Mouse (Mus musculus): ENCODE data around the gene Dhx40. TPM values are rescaled to one million over a fixed set of nuclear protein-coding genes. Genes with fewer than 3 reads are reported as not detected.
"Not testable (repeated sequence)": the region's sequence is repeated elsewhere in the genome, so short reads cannot be mapped to it uniquely, and the experiment has no call there.

Gene Dhx40
- total and polyA plus RNA-seq, 2 experiments: 3.4 to 28.9 TPM

DNA sequence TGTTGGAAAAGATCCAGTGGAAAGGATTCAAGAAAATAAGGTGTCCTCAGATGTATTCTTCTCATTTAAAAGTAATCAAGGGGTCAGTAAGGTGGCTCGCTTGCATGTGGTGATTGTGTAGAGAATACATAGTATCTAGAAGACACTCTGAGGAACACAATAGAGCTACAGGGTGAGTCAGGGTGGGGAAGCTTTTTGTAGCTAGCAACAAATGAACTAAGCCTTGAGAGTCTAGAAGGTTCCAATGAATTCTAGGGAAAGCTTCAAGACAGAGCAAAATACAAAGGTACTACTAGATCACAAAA lies 3.7 kb upstream of the Dhx40 start:
- no peak for DNase-seq (ENCODE audit: extremely low read depth, low read depth, low spot score)
- Histone ChIP-seq H3K4me1 (ENCODE audit: control insufficient read depth, insufficient read depth, low read length) (peaks cover 2% of the 10 kb centered on the region; the same call in 1 of the 2 replicates), H3K4me3 (ENCODE audit: insufficient read depth, low read depth, low read length) (no peak overlapping the region), H3K9ac (ENCODE audit: low read depth, low read length) (no peak overlapping the region), H3K27ac (replicated peaks; ENCODE audit: insufficient read depth, low read depth, low read length) (no peak overlapping the region), H3K36me3 (ENCODE audit: control insufficient read depth, insufficient read depth, low read length) (peaks cover 2% of the 10 kb centered on the region; the same call in 1 of the 2 replicates), H3K27me3 (ENCODE audit: control insufficient read depth, insufficient read depth, low read length) (no peaks in the 10 kb centered on the region), H3K79me2 (ENCODE audit: control insufficient read depth, insufficient read depth, low read length) (no peaks in the 10 kb centered on the region)
- WGBS: 94% methylated on average over 1 of the region's 1 CpGs
- TF ChIP-seq CTCF (IDR thresholded peaks at IDR 0.05; ENCODE audit: low read depth, low read length): no peak
- TF ChIP-seq POLR2A (IDR thresholded peaks at IDR 0.05; ENCODE audit: extremely low read depth, insufficient read depth, low read length): no peak

DNA sequence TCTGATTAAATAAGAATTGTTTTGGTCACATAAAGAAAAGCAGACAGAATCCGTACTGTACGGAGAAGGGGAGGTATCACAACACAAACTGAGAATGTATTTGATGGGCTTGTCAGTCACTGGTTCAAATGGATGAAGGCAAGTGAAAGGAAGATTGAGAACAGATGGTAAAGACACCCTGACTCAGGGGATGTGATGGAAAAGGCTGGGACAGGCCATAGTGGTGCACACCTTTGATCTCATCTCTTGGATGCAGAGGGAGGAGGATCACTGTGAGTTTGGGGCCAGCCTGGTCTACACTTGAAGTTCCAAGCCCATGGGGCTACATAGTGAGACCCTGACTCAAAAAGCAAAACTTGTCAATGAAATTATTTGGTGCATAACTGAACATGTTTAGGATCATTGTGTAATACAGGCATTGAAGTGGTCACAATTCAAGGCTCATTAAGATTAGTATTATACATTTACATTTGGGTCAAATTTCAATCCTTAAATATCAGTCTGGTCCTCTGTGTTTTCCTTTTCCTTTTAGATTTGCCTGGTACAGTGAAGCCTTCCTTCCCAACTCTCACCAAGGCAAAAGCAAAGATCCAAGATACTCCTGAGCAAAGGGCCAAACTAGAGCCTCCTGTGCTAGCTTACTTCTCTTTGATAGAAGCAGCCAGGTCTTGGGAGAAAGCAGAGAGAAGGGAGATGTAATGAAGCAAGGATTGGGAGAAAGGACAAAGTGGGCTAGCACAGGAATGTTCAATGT lies 3.2 kb upstream of the Dhx40 start:
- TF ChIP-seq POLR2A (IDR thresholded peaks at IDR 0.05; ENCODE audit: extremely low read depth, insufficient read depth, low read length) (no peak), CTCF (IDR thresholded peaks at IDR 0.05; ENCODE audit: low read depth, low read length) (no peak)
- WGBS: 96% methylated on average over 2 of the region's 2 CpGs
- Histone ChIP-seq H3K27ac (replicated peaks; ENCODE audit: insufficient read depth, low read depth, low read length) (no peak overlapping the region), H3K27me3 (ENCODE audit: control insufficient read depth, insufficient read depth, low read length) (no peaks in the 10 kb centered on the region), H3K36me3 (ENCODE audit: control insufficient read depth, insufficient read depth, low read length) (peaks cover 2% of the 10 kb centered on the region; the same call in 1 of the 2 replicates), H3K4me1 (ENCODE audit: control insufficient read depth, insufficient read depth, low read length) (peaks cover 2% of the 10 kb centered on the region; the same call in 1 of the 2 replicates), H3K79me2 (ENCODE audit: control insufficient read depth, insufficient read depth, low read length) (no peaks in the 10 kb centered on the region), H3K9ac (ENCODE audit: low read depth, low read length) (no peak overlapping the region), H3K4me3 (ENCODE audit: insufficient read depth, low read depth, low read length) (no peak overlapping the region)
- DNase-seq (ENCODE audit: extremely low read depth, low read depth, low spot score): peak; percentile 12

DNA sequence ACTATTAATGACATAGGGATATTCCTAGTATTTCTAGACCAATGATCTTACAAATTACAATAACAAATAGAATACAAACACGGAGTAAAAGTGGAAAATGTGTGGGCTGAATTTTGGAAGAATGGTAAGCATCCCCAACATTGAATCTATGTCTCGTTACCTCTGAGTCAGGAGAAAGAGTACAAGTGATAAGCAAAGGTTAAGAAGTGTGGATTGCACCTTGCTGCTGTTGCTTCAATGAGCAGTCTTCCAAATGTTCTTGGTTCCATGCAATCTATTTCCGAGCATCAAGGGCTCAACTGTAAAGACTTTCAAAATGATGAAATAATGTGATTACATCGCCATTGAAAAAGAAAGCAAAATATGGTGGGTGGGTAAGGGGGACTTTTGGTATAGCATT lies 2.3 kb upstream of the Dhx40 start:
- Histone ChIP-seq H3K36me3 (ENCODE audit: control insufficient read depth, insufficient read depth, low read length) (peaks cover 3% of the 10 kb centered on the region; the same call in 1 of the 2 replicates), H3K79me2 (ENCODE audit: control insufficient read depth, insufficient read depth, low read length) (no peaks in the 10 kb centered on the region), H3K27ac (replicated peaks; ENCODE audit: insufficient read depth, low read depth, low read length) (no peak overlapping the region), H3K9ac (ENCODE audit: low read depth, low read length) (no peak overlapping the region), H3K27me3 (ENCODE audit: control insufficient read depth, insufficient read depth, low read length) (no peaks in the 10 kb centered on the region), H3K4me3 (ENCODE audit: insufficient read depth, low read depth, low read length) (no peak overlapping the region), H3K4me1 (ENCODE audit: control insufficient read depth, insufficient read depth, low read length) (peaks cover 2% of the 10 kb centered on the region; the same call in 1 of the 2 replicates)
- no peak for DNase-seq (ENCODE audit: extremely low read depth, low read depth, low spot score)
- WGBS: 83% methylated on average over 4 of the region's 4 CpGs
- TF ChIP-seq CTCF (IDR thresholded peaks at IDR 0.05; ENCODE audit: low read depth, low read length) (no peak), POLR2A (IDR thresholded peaks at IDR 0.05; ENCODE audit: extremely low read depth, insufficient read depth, low read length) (no peak)

DNA sequence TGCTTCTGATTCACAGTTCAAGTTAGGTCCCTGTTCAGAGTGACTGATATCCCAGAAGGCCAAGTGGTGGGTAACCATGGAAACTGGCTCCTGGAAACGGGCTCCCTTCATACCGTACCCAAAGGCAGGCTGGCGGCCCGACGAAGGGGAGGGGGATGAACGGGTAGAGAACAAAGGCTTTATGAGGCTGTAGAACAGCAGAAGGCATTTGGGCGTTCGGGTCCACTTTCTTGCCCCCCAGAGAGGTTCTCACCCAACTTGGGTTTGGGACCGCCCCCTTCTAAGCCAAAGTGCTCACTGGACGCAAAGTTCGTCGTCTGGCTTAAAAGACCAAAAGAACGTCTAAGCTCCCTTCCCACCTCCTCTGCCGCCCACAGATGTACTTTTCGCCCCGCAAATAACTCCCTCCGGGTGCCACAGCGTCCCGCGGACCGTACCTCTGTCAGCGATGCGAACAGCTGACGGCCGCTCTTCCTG lies 507 bp downstream of the Dhx40 start:
- WGBS: under 1% methylated on average over 25 of the region's 25 CpGs
- H3K36me3 ChIP-seq (ENCODE audit: control insufficient read depth, insufficient read depth, low read length): peaks cover 15% of the 10 kb centered on the region
- no peaks in the 10 kb centered on the region for H3K79me2 ChIP-seq (ENCODE audit: control insufficient read depth, insufficient read depth, low read length)
- peak overlapping the region; percentile 88 for H3K4me3 ChIP-seq (ENCODE audit: insufficient read depth, low read depth, low read length)
- TF ChIP-seq POLR2A (IDR thresholded peaks at IDR 0.05; ENCODE audit: extremely low read depth, insufficient read depth, low read length) (no peak), CTCF (IDR thresholded peaks at IDR 0.05; ENCODE audit: low read depth, low read length) (no peak)
- peak overlapping the region; percentile 83 for H3K9ac ChIP-seq (ENCODE audit: low read depth, low read length)
- peak overlapping the region; percentile 74 for H3K27ac ChIP-seq (replicated peaks; ENCODE audit: insufficient read depth, low read depth, low read length)
- H3K4me1 ChIP-seq (ENCODE audit: control insufficient read depth, insufficient read depth, low read length): peaks cover 2% of the 10 kb centered on the region; the same call in 1 of the 2 replicates
- peak; percentile 53 for DNase-seq (ENCODE audit: extremely low read depth, low read depth, low spot score)
- H3K27me3 ChIP-seq (ENCODE audit: control insufficient read depth, insufficient read depth, low read length): no peaks in the 10 kb centered on the region

DNA sequence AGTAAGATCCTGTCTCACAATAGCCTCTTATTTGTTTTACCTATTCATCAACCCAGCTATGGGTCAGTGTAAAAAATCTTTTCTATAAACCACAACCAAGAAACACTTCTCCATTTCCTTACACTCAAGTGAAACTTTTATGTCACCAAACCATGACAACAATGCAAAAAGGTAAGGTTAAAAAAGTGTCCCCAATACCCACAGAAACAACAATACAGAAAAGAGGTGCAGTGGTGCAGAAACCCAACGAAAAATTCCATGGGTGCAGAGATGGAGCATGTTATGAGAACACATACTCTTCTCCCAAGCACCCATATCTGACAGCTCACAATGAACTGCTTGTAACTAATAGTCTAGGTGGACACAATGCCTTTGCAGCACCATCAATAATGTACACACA lies 13.4 kb downstream of the Dhx40 start:
- DNase-seq (ENCODE audit: extremely low read depth, low read depth, low spot score): no peak
- H3K4me1 ChIP-seq (ENCODE audit: control insufficient read depth, insufficient read depth, low read length): no peaks in the 10 kb centered on the region
- no peak overlapping the region for H3K4me3 ChIP-seq (ENCODE audit: insufficient read depth, low read depth, low read length)
- 87% methylated on average over 1 of the region's 1 CpGs for WGBS
- no peaks in the 10 kb centered on the region for H3K27me3 ChIP-seq (ENCODE audit: control insufficient read depth, insufficient read depth, low read length)
- TF ChIP-seq POLR2A (IDR thresholded peaks at IDR 0.05; ENCODE audit: extremely low read depth, insufficient read depth, low read length) (no peak), CTCF (IDR thresholded peaks at IDR 0.05; ENCODE audit: low read depth, low read length) (no peak)
- no peak overlapping the region for H3K27ac ChIP-seq (replicated peaks; ENCODE audit: insufficient read depth, low read depth, low read length)
- H3K79me2 ChIP-seq (ENCODE audit: control insufficient read depth, insufficient read depth, low read length): no peaks in the 10 kb centered on the region
- H3K36me3 ChIP-seq (ENCODE audit: control insufficient read depth, insufficient read depth, low read length): peaks cover 41% of the 10 kb centered on the region
- no peak overlapping the region for H3K9ac ChIP-seq (ENCODE audit: low read depth, low read length)

DNA sequence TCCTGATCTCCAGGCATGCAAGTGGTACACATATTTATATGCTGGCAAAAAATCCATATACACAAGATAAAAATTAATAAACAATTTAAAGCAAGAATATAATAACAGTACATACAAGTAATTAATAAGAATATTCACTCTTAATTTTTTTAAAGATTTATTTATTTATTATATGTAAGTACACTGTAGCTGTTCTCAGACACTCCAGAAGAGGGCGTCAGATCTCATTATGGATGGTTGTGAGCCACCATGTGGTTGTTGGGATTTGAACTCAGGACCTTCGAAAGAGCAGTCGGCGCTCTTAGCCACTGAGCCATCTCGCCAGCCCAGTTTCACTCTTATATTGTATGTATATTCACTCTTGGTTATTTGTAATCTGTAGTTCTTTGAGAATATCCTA lies 20.1 kb downstream of the Dhx40 start:
- peaks cover 43% of the 10 kb centered on the region for H3K36me3 ChIP-seq (ENCODE audit: control insufficient read depth, insufficient read depth, low read length)
- H3K27ac ChIP-seq (replicated peaks; ENCODE audit: insufficient read depth, low read depth, low read length); H3K9ac ChIP-seq (ENCODE audit: low read depth, low read length); H3K79me2 ChIP-seq (ENCODE audit: control insufficient read depth, insufficient read depth, low read length); H3K4me1 ChIP-seq (ENCODE audit: control insufficient read depth, insufficient read depth, low read length); H3K27me3 ChIP-seq (ENCODE audit: control insufficient read depth, insufficient read depth, low read length); DNase-seq (ENCODE audit: extremely low read depth, low read depth, low spot score); H3K4me3 ChIP-seq (ENCODE audit: insufficient read depth, low read depth, low read length): not testable (repeated sequence)
- WGBS: 95% methylated on average over 5 of the region's 5 CpGs
